Mouse (Mus musculus): ENCODE measurements around the gene Gstz1. TPM values are rescaled to one million over a fixed set of nuclear protein-coding genes. Genes with fewer than 3 reads are reported as not detected.

Gstz1 gene
- polyA plus RNA-seq, 1 experiment, result 81.4 TPM

DNA sequence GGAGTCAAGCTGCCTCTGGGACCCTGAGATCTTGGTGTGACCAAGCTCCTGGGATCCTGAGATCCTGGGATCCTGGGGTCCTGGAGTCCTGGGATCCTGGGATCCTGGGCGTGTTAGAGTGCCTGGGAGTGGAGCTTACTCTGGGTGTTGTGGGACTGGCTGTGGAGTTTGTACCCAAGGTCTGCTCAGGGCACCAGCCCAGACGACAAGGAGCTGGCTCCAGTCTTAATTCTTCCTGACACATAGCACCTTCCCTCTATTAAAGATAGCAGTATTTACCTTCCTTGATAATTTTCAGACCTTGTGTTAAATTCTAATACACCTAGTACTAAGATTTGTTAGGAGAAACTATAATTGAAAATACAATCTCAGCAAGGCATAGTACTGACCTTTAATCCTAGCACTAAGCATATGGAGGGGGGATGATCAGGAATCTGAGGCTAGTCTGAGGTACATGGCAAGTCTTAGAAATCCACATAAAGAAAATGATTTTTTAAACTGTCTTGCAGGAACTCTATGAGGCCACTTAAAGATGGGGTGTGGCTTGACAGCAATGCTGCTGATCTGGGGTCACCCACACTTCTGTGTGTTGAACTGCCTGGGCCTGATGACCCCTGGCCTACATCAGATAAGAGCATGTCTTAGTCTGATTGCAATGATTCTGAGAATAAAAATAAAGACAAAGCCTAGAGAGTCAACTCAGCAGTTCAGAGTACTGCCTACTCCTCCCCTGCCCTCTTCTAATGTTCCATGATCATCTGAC is 66.1 kb downstream of the Gstz1 start:
- H3K27ac ChIP-seq (ENCODE audit: control insufficient read depth, insufficient read depth, low read depth, low read length), result no peak overlapping the region
- no peak for TF ChIP-seq CTCF (IDR thresholded peaks at IDR 0.05; ENCODE audit: control insufficient read depth, insufficient read depth, insufficient replicate concordance, low read depth, low read length)
- no peaks in the 10 kb centered on the region for H3K36me3 ChIP-seq (ENCODE audit: control insufficient read depth, insufficient read depth, low read length)
- no peaks in the 10 kb centered on the region for H3K4me1 ChIP-seq (ENCODE audit: control insufficient read depth, insufficient read depth, low read length)
- no peaks in the 10 kb centered on the region for H3K27me3 ChIP-seq (ENCODE audit: control insufficient read depth, insufficient read depth, low read length)
- no peak overlapping the region for H3K4me3 ChIP-seq (ENCODE audit: control insufficient read depth, low read depth, low read length)

Other genes starting within 250 kb of the Gstz1 start
- 42.7 and 45.6 TPM in 2 replicates for gene Cipc, start 200.1 kb upstream of the Gstz1 start, polyA plus RNA-seq (2012; rRNA removed)
- gene Zdhhc22, start 156.7 kb upstream of the Gstz1 start, polyA plus RNA-seq (2012; rRNA removed), result not detected in 2 replicates
- 30.3 and 32.3 TPM in 2 replicates for gene Tmem63c, start 125.8 kb upstream of the Gstz1 start, polyA plus RNA-seq (2012; rRNA removed)
- 1.5 and 2.0 TPM in 2 replicates for gene Ngb, start 44.6 kb upstream of the Gstz1 start, polyA plus RNA-seq (2012; rRNA removed)
- 66.1 and 69.6 TPM in 2 replicates for gene Pomt2, start 803 bp downstream of the Gstz1 start, polyA plus RNA-seq (2012; rRNA removed)
- 20.3 and 27.1 TPM in 2 replicates for gene Samd15, start 52.6 kb downstream of the Gstz1 start, polyA plus RNA-seq (2012; rRNA removed)
- 2.9 and 3.3 TPM in 2 replicates for gene Tmed8, start 53.3 kb downstream of the Gstz1 start, polyA plus RNA-seq (2012; rRNA removed)
- gene Noxred1, start 91.6 kb downstream of the Gstz1 start, polyA plus RNA-seq (2012; rRNA removed), result 68.5 and 75.4 TPM in 2 replicates
- gene Vipas39, start 119.1 kb downstream of the Gstz1 start, polyA plus RNA-seq (2012; rRNA removed), result 19.8 and 22.1 TPM in 2 replicates
- gene Ahsa1, start 119.3 kb downstream of the Gstz1 start, polyA plus RNA-seq (2012; rRNA removed), result 47.8 and 50.4 TPM in 2 replicates
- 0.19 and 0.23 TPM in 2 replicates for gene Ism2, start 152.5 kb downstream of the Gstz1 start, polyA plus RNA-seq (2012; rRNA removed)
- gene Sptlc2, start 241.2 kb downstream of the Gstz1 start, polyA plus RNA-seq (2012; rRNA removed), result 9.1 and 9.4 TPM in 2 replicates

All from testis, adult 2 months (tissue).